Mouse (Mus musculus): Measurements from ENCODE around the gene Slit3.
A peak's percentile ranks its signal among the peaks of the same experiment; 100 is the strongest.

The Slit3 gene

DNA sequence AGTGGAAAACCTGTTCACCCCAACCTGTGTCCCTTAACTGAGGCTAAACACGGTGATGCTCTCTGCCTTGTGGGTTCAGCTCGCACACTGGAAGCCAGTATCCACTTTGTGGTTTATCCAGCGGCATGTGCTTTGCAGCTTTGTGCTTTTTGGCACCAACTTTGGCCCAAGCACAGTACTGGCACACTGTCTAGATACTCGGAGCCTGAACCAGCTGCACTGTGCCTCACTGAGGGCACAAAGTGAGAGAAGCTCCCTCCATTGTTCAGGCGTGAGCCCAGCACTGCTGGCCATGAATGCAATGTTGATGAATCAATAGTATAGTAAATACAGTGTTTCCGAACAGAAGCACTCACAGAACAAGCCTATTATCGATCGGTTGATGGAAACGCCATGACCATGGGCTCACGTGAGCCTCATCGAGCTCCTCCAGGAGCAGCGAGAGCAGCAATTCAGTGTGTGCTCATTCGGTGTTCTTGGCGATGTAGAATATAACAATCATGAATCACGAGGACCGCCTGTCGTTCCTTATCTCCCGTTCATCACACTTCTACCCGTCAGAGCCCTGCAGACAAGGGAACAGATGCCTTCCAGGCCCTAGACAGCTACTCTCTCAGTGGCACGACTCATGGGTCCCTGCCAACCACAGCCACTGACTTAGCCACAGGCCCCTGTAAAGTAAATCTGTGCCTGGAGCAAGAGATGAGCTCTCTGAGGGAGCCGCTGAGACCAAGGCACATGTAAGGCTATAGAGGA lies 503.7 kb downstream of the Slit3 start:
- DNase-seq (ENCODE audit: low read depth, low spot score), result no peak

GRCm38 (mm10) chr11:35625576-35625975 lies 504.6 kb downstream of the Slit3 start:
- DNase-seq (ENCODE audit: low read depth, low spot score), result no peak

DNA sequence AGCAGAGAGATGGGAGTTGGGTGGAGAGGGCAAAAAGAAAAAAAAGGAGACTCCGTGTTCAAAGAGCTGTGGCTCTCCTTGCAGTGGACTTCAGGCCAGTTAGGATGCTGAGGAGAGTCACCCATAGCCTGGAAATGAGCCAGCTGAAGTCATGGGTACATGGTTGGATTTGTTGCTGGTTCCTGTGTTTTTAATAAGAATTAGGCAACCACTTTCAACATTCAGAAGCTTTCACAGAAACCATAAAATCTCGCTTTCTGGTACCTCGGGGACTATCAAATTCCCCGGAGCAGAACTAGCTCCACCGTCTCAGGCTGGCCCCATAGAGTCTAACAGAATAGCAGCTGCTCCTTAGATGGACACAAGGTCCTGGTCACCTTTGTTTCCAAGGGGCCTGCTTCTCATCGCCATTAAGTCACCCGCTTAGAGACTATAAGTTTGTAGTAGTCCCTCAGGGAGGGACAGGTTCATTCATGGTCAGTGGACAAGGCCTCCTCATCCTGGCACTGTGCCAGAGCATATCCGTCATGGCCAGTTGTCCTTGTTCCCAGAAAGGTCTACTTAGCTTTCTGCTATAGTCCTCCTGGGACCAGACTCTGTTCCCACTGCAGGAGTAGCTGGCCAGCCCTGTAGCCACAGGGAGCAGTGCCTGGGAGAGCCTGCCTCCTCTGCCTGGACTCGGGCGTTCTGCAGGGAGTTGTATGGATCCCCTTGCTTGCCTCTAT lies 505.3 kb downstream of the Slit3 start:
- no peak for DNase-seq (ENCODE audit: low read depth, low spot score)

DNA sequence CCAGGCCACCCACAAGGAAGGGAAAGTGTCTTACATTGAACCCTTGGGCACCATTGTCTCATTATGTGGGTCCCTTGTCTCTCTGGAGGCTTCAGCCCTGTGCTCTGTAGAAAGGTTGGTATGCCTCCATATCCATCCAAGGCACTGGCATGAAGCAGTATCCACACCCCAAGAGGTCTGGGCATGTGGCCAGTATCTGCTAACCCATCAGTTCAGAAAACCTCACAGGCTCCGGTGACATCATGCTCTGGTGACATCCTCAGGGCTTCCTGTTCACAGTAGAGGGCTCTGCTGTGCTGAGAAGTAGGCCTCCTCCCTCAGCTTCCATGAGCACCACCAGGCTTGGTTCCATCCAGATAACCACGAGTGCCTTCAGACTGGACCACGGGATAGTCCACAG lies 506.8 kb downstream of the Slit3 start:
- no peak for DNase-seq (ENCODE audit: low read depth, low spot score)

DNA sequence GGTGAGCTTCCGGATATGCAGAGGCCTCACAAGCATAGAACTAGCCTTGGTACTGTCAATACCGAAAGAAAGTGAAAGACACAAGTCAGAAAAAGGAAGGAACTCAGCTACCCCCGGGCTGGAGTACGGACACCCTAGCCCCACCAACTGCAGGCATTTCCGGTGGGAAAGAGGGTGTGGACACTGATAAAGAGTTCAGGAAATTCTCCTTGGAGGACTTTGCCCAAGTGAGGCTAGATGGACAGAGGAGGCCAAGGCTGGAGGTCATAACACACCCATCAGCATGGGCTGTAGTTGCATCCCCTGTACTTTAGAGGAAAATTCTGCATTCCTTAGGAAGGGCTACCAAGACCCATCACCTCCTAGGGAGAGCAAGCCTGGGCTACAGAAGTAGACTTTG lies 511.2 kb downstream of the Slit3 start:
- no peak for DNase-seq (ENCODE audit: low read depth, low spot score)

- no peak for DNase-seq (ENCODE audit: low read depth, low spot score)
These were observed 516.1 kb downstream of the Slit3 start for GRCm38 (mm10) chr11:35637102-35637501.

GRCm38 (mm10) chr11:35638862-35639384 lies 517.9 kb downstream of the Slit3 start:
- DNase-seq (ENCODE audit: low read depth, low spot score), result no peak

GRCm38 (mm10) chr11:35639428-35639827 lies 518.4 kb downstream of the Slit3 start:
- DNase-seq (ENCODE audit: low read depth, low spot score), result no peak

DNA sequence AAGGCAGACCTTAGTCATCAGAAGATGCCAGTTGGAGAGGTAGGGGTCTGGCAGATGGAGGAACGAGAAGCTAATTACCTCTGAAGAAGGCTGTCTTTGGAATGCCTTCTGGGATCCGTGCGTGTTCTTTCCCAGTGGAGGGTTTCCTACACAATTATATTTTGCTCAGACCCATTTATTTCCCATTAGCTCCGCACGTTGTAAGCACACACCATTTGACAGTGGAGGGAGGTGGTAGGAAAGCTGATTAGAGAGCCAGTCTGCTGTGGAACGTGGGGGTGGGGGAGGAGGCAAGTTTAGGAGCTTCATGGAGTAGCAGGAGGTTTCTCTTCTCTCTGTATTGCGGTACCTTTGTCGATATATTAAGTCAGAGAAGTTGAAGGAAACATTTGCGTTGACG lies 530.3 kb downstream of the Slit3 start:
- no peak for DNase-seq (ENCODE audit: low read depth, low spot score)

DNA sequence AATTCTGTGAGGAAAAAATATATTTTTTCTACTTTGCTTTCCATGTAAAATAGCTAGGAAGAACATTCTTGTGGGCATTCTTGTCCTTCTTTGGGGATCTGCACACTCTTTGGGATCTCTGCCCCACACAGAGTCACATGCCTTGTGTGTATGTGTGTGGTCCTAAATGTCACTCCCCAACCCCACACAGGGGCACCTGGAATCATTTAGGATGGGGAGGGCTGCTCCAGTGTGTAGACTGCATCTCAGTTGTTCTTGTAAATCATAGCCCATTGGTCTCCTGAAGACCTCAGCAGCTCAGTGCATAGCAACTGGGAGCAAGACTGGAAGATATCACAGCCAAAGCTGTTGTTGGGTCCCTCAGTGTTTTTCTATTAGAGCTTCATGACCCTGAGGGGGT lies 534.8 kb downstream of the Slit3 start:
- DNase-seq (ENCODE audit: low read depth, low spot score), result peak; percentile 30

- no peak for DNase-seq (ENCODE audit: low read depth, low spot score)
These were observed 536.6 kb downstream of the Slit3 start for GRCm38 (mm10) chr11:35657582-35657981.

DNA sequence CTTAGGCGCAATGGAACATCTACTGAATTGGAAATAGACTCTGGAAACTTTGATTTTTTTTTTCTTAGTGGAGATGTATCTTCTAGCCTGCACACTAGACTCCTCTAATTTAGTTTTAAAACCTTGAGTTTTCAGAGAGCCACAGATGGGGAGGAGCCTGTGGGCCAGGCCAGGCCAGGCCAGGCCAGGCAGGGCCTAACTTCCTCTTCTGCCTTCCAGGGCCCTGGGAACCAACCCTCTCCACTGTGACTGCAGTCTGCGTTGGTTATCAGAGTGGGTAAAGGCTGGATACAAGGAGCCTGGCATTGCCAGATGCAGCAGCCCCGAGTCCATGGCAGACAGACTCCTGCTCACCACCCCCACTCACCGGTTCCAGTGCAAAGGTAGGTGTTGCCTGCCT lies 539.9 kb downstream of the Slit3 start:
- no peak for DNase-seq (ENCODE audit: low read depth, low spot score)

GRCm38 (mm10) chr11:35662945-35663344 lies 541.9 kb downstream of the Slit3 start:
- DNase-seq (ENCODE audit: low read depth, low spot score), result no peak

GRCm38 (mm10) chr11:35663661-35664060 lies 542.6 kb downstream of the Slit3 start:
- DNase-seq (ENCODE audit: low read depth, low spot score), result no peak

GRCm38 (mm10) chr11:35664991-35665390 lies 544.0 kb downstream of the Slit3 start:
- peak; percentile 31 for DNase-seq (ENCODE audit: low read depth, low spot score)

DNA sequence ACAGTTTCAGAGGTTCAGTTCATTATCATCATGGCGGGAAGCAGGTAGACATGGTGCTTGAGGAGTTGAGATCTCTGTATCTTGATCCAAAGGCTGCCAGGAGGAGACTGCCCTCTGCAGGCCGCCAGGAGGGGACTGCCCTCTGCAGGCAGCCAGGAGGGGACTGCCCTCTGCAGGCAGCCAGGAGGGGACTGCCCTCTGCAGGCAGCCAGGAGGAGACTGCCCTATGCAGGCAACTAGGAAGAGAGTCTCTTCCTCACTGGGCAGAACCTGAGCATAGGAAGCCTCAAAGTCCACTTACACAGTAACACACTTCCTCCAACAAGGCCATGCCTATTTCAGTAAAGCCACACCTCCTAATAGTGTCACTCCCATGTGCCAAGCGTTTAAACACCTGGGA lies 546.4 kb downstream of the Slit3 start:
- no peak for DNase-seq (ENCODE audit: low read depth, low spot score)

DNA sequence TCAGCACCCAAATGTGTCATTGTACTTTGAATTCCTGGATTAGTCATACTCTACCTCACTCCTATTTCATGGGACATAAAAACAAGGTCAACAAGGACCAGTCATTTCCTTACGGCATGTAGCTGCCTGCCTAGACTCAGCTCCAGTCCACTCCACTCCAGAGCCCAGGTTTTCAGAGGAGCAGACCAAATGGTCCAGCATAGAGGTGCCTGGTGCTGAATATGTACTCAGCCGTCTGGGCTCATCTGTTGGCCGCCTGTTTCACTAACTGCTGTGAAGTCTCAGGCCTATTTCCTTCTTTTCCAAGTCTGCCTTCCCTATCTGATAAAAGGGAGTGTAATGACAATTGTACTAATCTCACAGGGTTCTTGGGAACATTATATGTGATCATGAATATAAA lies 547.1 kb downstream of the Slit3 start:
- DNase-seq (ENCODE audit: low read depth, low spot score), result no peak

DNA sequence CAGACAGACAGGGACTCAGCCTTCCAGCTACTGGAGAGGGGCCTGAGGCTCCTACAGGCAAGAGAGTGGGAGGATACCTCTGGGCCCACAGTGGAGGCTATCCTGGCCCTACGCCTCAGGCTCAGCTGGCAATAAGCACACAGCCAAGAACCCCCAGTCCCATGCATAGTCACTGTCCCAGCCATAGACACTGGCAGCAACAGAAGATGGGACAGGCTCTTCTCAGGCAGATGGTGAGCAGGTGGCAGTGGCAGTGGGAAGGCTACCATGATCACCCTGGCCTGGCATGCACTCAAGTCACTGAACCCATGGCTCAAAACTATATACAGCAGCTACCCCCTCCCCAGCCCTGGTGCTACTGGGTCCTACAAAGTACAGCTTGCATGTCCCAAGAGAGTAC lies 547.7 kb downstream of the Slit3 start:
- DNase-seq (ENCODE audit: low read depth, low spot score), result no peak

DNA sequence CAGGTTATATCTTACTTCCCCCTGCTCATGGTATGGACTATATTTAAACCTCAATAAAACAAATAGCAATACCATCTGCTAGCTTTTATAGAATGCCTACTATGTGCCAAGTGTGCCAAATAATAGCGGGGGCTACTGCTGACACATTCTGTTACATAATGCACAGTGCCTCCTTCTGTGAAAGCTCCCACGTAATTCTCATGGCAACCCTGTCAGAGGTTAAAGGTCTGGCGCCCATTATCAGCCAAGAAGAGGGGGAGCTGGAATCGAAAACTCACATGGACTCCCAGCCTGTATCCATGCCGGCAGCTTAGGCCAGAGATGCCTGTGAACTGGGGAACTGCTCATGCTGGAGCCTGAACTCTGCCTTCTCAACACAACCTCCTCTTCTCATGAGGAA lies 548.5 kb downstream of the Slit3 start:
- no peak for DNase-seq (ENCODE audit: low read depth, low spot score)

- DNase-seq (ENCODE audit: low read depth, low spot score), result no peak
These were observed 549.2 kb downstream of the Slit3 start for GRCm38 (mm10) chr11:35670181-35670580.

- no peak for DNase-seq (ENCODE audit: low read depth, low spot score)
These were observed 549.7 kb downstream of the Slit3 start for GRCm38 (mm10) chr11:35670746-35671145.

DNA sequence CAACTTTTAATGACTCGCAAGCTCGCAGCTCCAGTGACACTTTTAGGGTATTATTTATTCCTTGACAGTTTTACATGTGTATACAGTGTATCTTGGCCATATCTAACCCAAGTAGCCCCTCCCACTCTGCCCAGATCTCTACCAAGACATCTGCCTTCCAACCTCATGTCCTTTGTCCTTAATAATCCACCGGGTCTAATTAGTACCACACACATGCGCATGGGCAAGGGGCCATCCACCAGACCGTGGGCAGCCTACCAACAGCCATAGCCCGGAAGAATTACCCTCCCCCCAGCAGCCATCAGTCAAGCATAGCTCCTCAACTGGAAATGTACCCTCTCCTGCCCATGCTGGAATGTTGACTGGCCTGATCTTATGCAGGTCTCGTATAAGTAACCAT lies 552.0 kb downstream of the Slit3 start:
- DNase-seq (ENCODE audit: low read depth, low spot score), result no peak

DNA sequence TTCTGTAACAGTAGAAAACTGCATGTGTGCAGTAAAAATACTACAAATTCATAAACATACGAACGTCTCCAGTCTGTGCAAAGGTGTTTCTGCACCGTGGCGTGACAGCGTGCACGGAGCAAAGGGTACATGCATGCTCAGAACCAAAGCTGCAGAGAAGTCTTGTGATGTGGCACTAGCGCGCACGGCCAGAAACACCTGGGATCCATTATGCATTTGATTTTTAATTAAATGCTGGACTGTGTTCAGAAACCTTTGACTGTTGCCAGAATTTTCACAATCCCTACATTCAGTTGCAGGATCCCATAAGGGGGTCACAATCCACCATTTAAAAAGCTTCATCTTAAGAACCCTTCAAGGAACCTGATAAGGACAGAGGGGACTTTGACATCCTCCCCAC lies 553.2 kb downstream of the Slit3 start:
- peak; percentile 51 for DNase-seq (ENCODE audit: low read depth, low spot score)

All from forelimb bud, embryonic 11.5 days (tissue).